Mouse (Mus musculus) embryonic facial prominence, embryonic 14.5 days (tissue): Measurements from ENCODE around the gene Cox16. TPM values are rescaled to one million over a fixed set of nuclear protein-coding genes. Genes with fewer than 3 reads are reported as not detected.

Experiments
- ATAC-seq: fragments of 200-750 bp; cut with Nextera tagmentation; 2 replicates; pipeline ENCODE4 v1.8.0; 2017; ENCODE audit warnings: low read depth, moderate number of reproducible peaks, moderate TSS enrichment
- DNase-seq: peaks from one replicate; pipeline ENCODE4 v3.0.0-alpha.2; 2015; ENCODE audit warnings: low spot score
- H3K27ac ChIP-seq: fragments of 300-500 bp; sonication (generic); replicated peaks from 2 replicates; pipeline ENCODE4 v1.5.1; 2014; ENCODE audit warnings: low read depth, mild to moderate bottlenecking, low read length, moderate library complexity
- H3K27me3 ChIP-seq: fragments of 300-500 bp; sonication (generic); replicated peaks from 2 replicates; pipeline ENCODE4 v1.6.1; 2014; ENCODE audit warnings: low read length; ENCODE audit not compliant: control insufficient read depth, insufficient read depth
- H3K36me3 ChIP-seq: fragments of 300-500 bp; sonication (generic); 2 replicates; pipeline ENCODE4 v1.6.1; 2014; ENCODE audit warnings: low read length, mixed read lengths; ENCODE audit not compliant: control insufficient read depth, insufficient read depth
- H3K4me1 ChIP-seq: fragments of 300-500 bp; sonication (generic); 2 replicates; pipeline ENCODE4 v1.6.1; 2014; ENCODE audit warnings: antibody characterized with exemption, low read length; ENCODE audit not compliant: control insufficient read depth, insufficient read depth
- H3K4me2 ChIP-seq: fragments of 300-500 bp; sonication (generic); 2 replicates; pipeline ENCODE4 v1.6.1; 2014; ENCODE audit warnings: low read depth, mild to moderate bottlenecking, low read length, moderate library complexity, mixed read lengths
- H3K4me3 ChIP-seq: fragments of 300-500 bp; sonication (generic); 2 replicates; pipeline ENCODE4 v1.5.1; 2014; ENCODE audit warnings: low read depth, mild to moderate bottlenecking, low read length
- H3K9ac ChIP-seq: fragments of 300-500 bp; sonication (generic); 2 replicates; pipeline ENCODE4 v1.6.1; 2014; ENCODE audit warnings: low read depth, mild to moderate bottlenecking, low read length, moderate library complexity, mixed read lengths
- H3K9me3 ChIP-seq: fragments of 300-500 bp; sonication (generic); 2 replicates; pipeline ENCODE4 v1.6.1; 2016; ENCODE audit warnings: low read length; ENCODE audit not compliant: control insufficient read depth
- WGBS: fragments of 180-500 bp; shearing (Covaris S2); extraction: QIAGEN DNeasy Blood & Tissue Kit; methylation state at CpG from one replicate; pipeline ENCODE4 v1.1.7; 2014; 5-methylcytosine and 5-hydroxymethylcytosine counted together
- polyA plus RNA-seq: library from polyadenylated mRNA; unstranded; fragments of >200 nt; fragmentation: Nextera tagmentation; extraction: Ambion mirVana; gene quantifications from 2 replicates; pipeline ENCODE4 v1.2.1, GENCODE M21; 2014

Gene Cox16
- polyA plus RNA-seq, 1 experiment from 2014 or later, result 154 TPM

DNA sequence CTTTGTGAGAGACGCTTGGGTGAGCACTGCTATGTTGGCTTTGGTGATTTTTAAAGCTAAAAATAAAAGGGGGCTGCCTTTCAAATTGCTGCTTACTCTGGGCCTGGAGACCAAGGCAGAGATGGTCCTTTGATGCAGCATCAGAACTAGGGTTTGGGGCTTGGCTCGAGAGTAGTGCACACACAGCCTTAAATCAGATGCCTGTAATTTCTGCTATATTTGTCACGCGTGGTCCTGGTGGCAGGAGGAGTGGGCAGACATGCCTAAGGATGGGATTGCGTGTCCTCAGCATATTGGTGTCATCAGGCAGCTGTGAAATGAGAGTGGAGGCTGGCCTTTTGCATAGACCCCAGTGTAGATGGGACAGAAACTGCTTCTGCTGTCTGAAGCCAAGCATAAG is 151.1 kb downstream of the Cox16 start:
- Histone ChIP-seq H3K4me3 (peak overlapping the region; percentile 65; the same call in 1 of the 2 replicates), H3K4me2 (peak overlapping the region; percentile 99), H3K27me3 (peaks cover 19% of the 10 kb centered on the region), H3K36me3 (no peaks in the 10 kb centered on the region), H3K9me3 (no peaks in the 10 kb centered on the region), H3K27ac (no peak overlapping the region), H3K4me1 (no peaks in the 10 kb centered on the region), H3K9ac (no peak overlapping the region)
- ATAC-seq, result peak; percentile 19; the same call in 1 of the 2 replicates
- 59% methylated on average over 5 of the region's 5 CpGs for WGBS
- DNase-seq, result peak; percentile 43

DNA sequence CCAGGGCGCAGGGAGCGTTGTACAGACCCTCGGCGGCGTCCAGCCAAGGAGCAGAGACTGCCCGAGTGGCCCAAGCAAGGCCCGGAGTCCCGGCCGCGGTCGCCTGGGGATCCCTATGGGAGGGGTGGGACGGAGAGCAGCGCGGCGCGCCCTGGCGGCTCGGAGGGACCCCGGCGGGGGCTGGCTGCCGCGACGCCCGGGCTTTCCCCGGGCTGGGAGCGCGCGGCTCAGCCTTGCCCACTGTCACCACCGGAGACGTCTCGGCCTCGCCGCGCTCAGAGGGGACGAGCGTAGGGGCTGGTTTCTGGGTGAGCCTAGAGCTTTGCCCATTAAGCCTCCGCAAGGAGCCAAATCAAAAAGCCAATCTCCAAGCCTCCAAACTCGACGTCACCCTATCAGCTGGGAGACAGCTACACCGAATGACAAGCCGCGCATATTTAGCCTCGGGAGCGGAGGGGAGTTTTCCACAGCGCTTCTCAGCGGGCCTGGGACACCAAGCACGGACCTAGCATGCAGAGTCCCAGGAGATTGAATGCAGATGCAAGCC is 152.0 kb downstream of the Cox16 start, which contains the start of gene Slc8a3:
Gene Slc8a3, minus strand, starts transcription at position 306 of the 547 bp plus-strand sequence.
- Histone ChIP-seq H3K9ac (peak within 1 kb of the TSS; percentile 77), H3K4me2 (peak within 1 kb of the TSS; percentile 99), H3K9me3 (no peaks in the 10 kb centered on the region), H3K4me1 (no peaks in the 10 kb centered on the region), H3K4me3 (peak within 1 kb of the TSS; percentile 65), H3K27ac (peak within 1 kb of the TSS; percentile 75), H3K36me3 (no peaks in the 10 kb centered on the region), H3K27me3 (peaks cover 19% of the 10 kb centered on the region)
- ATAC-seq (peak; percentile 63), DNase-seq (peak; percentile 62)
- WGBS, result 0% methylated on average over 15 of the region's 47 CpGs

- Histone ChIP-seq H3K4me3 (peak overlapping the region; percentile 65), H3K36me3 (no peaks in the 10 kb centered on the region), H3K9me3 (no peaks in the 10 kb centered on the region), H3K4me1 (no peaks in the 10 kb centered on the region), H3K4me2 (peak overlapping the region; percentile 99), H3K27me3 (peaks cover 19% of the 10 kb centered on the region), H3K27ac (peak overlapping the region; percentile 75), H3K9ac (peak overlapping the region; percentile 77)
- ATAC-seq (peak; percentile 66), DNase-seq (peak; percentile 71)
- 1% methylated on average over 41 of the region's 54 CpGs for WGBS
Measured at GRCm38 (mm10) chr12:81331937-81332874, 152.7 kb downstream of the Cox16 start.

GRCm38 (mm10) chr12:81331046-81331638 is 153.8 kb downstream of the Cox16 start:
- Histone ChIP-seq H3K27ac (no peak overlapping the region), H3K4me1 (no peaks in the 10 kb centered on the region), H3K4me2 (peak overlapping the region; percentile 99), H3K9me3 (no peaks in the 10 kb centered on the region), H3K27me3 (peaks cover 19% of the 10 kb centered on the region), H3K9ac (0 out of 2 replicates have a peak overlapping the region, but pooled peaks have one; percentile 77), H3K36me3 (no peaks in the 10 kb centered on the region), H3K4me3 (peak overlapping the region; percentile 65)
- ATAC-seq (no peak), DNase-seq (no peak)
- WGBS, result 34% methylated on average over 5 of the region's 5 CpGs

DNA sequence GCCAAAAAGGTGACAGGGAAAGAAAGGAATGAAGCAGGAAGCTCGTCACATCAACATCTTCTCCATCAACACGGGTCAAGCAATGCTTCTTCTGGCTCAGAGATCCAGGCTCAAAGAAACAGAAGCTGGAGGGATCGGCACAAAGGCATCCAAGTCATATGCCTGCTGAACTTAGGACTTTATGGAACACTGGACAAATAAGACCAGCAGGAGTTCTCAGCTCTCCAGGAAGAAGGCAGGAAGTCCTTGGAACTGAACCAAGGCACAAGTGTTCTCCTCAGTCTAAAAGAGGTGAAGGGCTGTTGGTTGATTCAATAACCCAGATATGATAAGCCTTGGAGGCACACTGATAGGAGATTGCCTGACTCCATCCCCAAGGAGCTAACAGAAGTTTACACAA is 159.9 kb downstream of the Cox16 start:
- Histone ChIP-seq H3K9me3 (no peaks in the 10 kb centered on the region), H3K27me3 (no peaks in the 10 kb centered on the region), H3K4me3 (no peak overlapping the region), H3K27ac (no peak overlapping the region), H3K36me3 (no peaks in the 10 kb centered on the region), H3K9ac (no peak overlapping the region), H3K4me2 (no peak overlapping the region), H3K4me1 (0 out of 2 replicates have a peak, but pooled peaks cover 5% of the 10 kb centered on the region)
- ATAC-seq (no peak), DNase-seq (no peak)
- 87% methylated on average over 3 of the region's 3 CpGs for WGBS

DNA sequence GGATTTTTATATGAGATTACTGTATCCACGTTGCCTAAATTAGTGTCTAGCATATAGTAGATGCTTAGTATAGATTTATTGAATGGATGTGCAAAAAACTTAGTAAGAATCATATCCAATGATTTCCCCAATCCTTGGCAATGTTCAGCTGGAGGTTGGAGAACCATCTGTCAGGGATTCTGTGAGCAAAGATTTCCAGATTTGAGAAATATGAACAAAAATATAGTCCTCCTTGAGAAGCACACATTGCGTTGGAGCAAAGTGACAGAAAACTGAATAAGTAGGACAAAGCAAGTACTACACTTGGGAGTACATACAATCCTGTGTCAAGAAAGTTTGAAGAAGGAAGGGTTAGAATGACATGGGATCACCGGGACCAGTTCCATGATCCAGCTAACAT is 160.8 kb downstream of the Cox16 start:
- Histone ChIP-seq H3K27ac (no peak overlapping the region), H3K9me3 (no peaks in the 10 kb centered on the region), H3K27me3 (no peaks in the 10 kb centered on the region), H3K9ac (no peak overlapping the region), H3K4me3 (no peak overlapping the region), H3K4me1 (0 out of 2 replicates have a peak, but pooled peaks cover 5% of the 10 kb centered on the region), H3K4me2 (no peak overlapping the region), H3K36me3 (no peaks in the 10 kb centered on the region)
- 90% methylated on average over 3 of the region's 3 CpGs for WGBS
- no peak for ATAC-seq
- no peak for DNase-seq

GRCm38 (mm10) chr12:81321021-81321420 is 163.9 kb downstream of the Cox16 start:
- DNase-seq (peak; percentile 68), ATAC-seq (peak; percentile 60; the same call in 1 of the 2 replicates)
- 0 out of 2 replicates have a peak, but pooled peaks cover 5% of the 10 kb centered on the region for H3K4me1 ChIP-seq
- no peak overlapping the region for H3K9ac ChIP-seq
- H3K4me3 ChIP-seq, result no peak overlapping the region
- no peak overlapping the region for H3K4me2 ChIP-seq
- no peak overlapping the region for H3K27ac ChIP-seq
- H3K9me3 ChIP-seq, result no peaks in the 10 kb centered on the region
- H3K36me3 ChIP-seq, result no peaks in the 10 kb centered on the region
- H3K27me3 ChIP-seq, result no peaks in the 10 kb centered on the region
- 76% methylated on average over 1 of the region's 1 CpGs for WGBS

DNA sequence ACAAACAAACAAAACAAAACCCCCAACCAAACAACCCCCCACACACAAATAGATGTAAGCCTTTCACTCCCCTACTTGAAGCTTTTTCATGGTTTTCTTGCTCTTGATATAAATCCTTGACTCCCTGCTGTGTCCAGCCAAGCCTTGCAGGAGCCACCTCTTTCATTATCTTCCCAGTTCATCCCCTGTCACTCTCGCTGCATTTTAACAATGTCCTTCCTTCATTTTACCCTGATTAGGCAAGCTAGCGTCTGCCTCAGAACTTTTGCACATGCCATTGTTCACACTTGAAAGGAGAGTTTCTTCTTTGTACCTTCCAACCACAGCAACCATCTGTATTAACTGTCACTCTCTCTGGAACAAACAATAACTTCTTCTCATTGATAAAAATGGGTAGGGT is 167.1 kb downstream of the Cox16 start:
- H3K9me3 ChIP-seq, result no peaks in the 10 kb centered on the region
- ATAC-seq (no peak), DNase-seq (no peak)
- no peak overlapping the region for H3K9ac ChIP-seq
- H3K4me3 ChIP-seq, result no peak overlapping the region
- H3K27me3 ChIP-seq, result no peaks in the 10 kb centered on the region
- 23% methylated on average over 2 of the region's 2 CpGs for WGBS
- no peaks in the 10 kb centered on the region for H3K36me3 ChIP-seq
- no peak overlapping the region for H3K27ac ChIP-seq
- no peak overlapping the region for H3K4me2 ChIP-seq
- H3K4me1 ChIP-seq, result 0 out of 2 replicates have a peak, but pooled peaks cover 5% of the 10 kb centered on the region
